Mouse (Mus musculus): ENCODE measurements around the gene Bloc1s5. TPM values are rescaled to one million over a fixed set of nuclear protein-coding genes. Genes with fewer than 3 reads are reported as not detected.

Gene Bloc1s5
- 4.4 TPM for polyA plus RNA-seq (2014; fragmentation: Illumina TruSeq; extraction: RNeasy Lipid Tissue Mini Kit (QIAGEN cat#74804); ENCODE audit: low read depth, low replicate concordance)

GRCm38 (mm10) chr13:38634800-38635269, at the start of gene Bloc1s5:
Bloc1s5 (minus strand) TSS chr13:38635109.

DNA sequence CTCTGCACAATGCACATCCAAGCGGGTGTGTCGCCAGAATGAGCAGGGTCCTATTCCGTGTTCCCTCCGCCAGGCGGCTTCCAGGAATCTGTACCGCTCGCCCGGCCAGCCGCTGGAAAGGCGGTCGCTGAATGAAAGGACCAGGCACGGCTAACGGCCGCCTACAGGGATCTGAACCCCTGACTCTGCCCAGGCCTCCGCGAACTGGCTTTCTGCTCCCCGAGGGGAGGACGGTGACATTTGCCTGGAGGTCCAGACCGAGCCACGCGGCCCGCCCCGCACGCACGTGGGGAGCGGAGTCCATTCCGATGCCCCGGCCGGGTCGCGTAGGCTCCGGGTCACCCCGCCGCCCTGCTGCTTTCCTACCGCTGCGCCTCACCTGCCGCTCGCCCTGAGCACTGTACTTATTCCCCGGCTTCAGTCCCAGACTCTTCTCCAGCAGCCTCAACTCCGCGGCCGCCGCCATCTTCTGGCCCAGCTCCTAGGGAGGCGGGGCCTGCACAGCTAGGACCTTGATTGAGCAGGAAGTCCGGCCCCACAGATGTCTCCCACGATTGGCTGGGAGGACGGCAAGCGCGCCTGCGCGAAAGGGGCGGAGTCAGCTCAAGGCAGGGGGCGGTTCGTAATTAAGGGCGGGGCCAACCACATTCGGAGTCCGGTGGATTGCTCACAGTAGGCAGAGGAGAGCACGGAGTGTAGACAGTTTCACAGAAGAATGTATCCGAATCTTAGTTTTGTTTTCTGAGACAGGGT, 23.8 kb upstream of the Bloc1s5 start, which contains the start of gene Eef1e1:
Gene Eef1e1 (minus strand): TSS at position 531 of the 753 bp plus-strand sequence.

Other genes starting within 250 kb of the Bloc1s5 start
- 65.5 TPM for gene Txndc5, start 106.3 kb downstream of the Bloc1s5 start, polyA plus RNA-seq (2014; fragmentation: Illumina TruSeq; extraction: RNeasy Lipid Tissue Mini Kit (QIAGEN cat#74804); ENCODE audit: low read depth, low replicate concordance)
- gene Eef1e1, start 23.9 kb upstream of the Bloc1s5 start, polyA plus RNA-seq (2014; fragmentation: Illumina TruSeq; extraction: RNeasy Lipid Tissue Mini Kit (QIAGEN cat#74804); ENCODE audit: low read depth, low replicate concordance) = 20.9 TPM

Measured in sigmoid colon, adult 10 weeks (tissue).